Mouse (Mus musculus) C3H10T1/2 (cell line): Measurements from ENCODE around the gene Timm50. TPM values are rescaled to one million over a fixed set of nuclear protein-coding genes. Genes with fewer than 3 reads are reported as not detected.

Source experiments
- polyA plus RNA-seq, 2 experiments: library from polyadenylated mRNA; unstranded; fragments of >200 nt; fragmentation: generic; extraction: Trizol; gene quantifications; one replicate each; pipeline ENCODE4 v1.2.1; 2012; ENCODE audit warnings: missing spikeins in 2 of 2

Timm50 gene
- 100 to 1,000 TPM in 1 of 2 experiments, 10 to 100 TPM in 1; 52.9 to 176 TPM for polyA plus RNA-seq

DNA sequence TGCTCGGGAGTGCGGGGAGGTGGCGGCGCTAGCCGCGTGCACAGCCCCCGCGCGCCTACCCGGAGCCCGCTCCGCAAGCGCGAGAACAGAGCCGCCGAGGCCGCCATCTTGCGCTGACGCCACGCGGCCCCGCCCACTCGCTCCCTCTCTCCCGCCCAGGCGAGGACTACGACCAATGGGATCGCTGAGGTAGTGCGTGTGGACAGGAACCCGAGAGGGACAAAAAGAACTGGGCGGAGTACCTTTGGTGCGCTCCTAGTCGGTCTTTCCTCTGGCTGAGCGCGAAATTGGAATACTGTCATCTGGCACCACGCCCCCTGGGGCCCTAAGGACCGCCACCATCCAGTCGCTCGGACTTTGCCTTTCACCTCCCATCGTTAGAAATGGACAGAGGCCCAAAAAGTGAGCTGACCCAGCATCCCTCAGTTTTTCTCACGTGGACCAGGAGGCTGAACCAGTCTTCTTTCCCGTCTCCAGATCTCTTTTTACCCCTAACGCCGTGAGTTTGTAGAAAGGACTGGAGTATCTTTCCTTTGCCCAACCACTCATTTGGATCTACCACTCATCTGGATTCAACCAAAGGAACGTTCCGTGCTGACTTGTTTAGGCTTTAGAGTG, at the start of gene Timm50:
Timm50 (minus strand) TSS at position 147 of the 618 bp plus-strand sequence.

GRCm38 (mm10) chr7:28350155-28350883, 38.4 kb upstream of the Timm50 start, which contains the start of gene Rps16:
TSS of gene Rps16 (plus strand) at chr7:28350652.

DNA sequence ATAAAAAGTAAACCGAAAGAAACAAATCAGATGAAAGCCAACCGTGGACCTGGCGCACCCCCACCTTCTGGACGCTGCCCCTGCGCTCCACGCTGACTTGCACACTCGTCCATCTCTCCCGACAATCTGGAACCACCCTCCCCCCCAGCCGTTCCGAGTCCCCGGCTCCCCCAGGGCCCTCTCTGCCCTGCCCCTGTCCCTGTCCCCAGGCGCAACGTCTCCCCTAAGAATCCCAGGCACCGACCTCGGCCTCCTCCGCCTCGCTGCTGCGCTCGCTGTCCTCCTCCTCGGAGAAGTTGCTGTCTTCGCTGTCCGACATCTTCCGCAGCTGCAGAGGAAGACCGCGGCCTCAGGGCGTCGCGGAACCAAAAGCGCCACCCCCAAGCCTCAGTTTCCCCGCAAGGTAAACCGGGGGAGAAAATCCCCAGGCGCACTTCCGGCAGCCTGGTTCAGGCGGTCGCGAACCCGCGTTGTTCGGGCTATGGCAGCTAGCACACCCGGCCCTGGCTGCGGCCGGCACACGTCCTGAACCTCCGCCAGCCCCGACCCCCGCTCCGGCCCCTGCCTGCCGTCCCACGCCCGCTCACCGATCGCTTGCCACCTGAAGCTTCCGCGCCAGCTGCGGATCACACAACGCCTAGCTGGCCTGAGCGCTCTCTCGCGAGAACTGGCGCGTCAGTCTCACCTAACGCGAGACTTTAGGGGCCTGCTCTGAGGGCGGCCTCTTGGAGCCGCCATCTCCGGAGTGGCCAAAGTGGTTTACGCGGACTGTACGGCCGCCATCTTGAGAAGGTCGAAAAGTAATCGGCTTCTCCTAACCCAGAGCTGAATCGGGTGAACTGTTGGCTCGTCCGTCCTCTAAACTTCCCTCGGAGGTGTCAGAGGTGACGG, 26.5 kb upstream of the Timm50 start, which contains the start of gene Supt5:
Supt5 (minus strand) TSS at position 639 of the 891 bp plus-strand sequence.

GRCm38 (mm10) chr7:28301616-28302433, 10.0 kb downstream of the Timm50 start, which contains the start of gene Dll3:
TSS of gene Dll3 (minus strand) at chr7:28302238.

GRCm38 (mm10) chr7:28290638-28291590, 21.0 kb downstream of the Timm50 start, which contains the start of gene Selenov:
TSS of gene Selenov (minus strand) at chr7:28291186.

DNA sequence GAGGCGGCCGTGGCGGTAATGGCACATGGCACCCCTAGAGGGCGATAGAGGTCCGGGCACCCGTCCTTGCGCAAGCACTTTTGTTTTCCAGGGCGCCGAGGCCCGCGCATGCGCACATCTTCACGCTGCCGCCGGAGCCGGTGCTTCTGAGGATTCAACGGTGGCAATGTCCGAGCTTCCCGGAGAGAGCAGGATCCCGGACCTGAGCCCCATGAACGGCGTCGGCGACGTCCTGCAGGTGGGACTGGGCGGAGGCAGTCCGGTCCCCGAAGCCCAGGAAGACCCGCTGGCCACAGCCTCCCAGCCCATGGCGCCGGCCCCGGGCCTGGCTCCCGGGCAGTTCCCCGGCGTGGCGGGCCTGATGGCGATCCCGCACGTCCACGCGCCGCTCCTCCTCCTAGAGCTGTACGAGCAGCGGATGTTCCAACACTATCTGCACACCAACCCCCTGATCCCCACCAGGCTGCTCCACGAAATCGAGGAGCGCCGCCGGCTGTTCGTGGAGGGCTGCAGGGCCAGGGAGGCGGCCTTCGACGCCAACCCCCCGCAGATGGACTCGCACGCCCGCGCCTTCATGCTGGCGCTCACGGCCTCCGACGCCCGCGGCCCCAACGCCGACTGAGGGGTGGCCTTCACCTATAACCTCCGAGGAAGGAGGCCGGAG, 34.1 kb downstream of the Timm50 start, which contains the start of gene Eid2b:
Eid2b (plus strand) TSS at position 125 of the 664 bp plus-strand sequence.

GRCm38 (mm10) chr7:28267129-28268041, 44.5 kb downstream of the Timm50 start, which contains the start of gene Eid2:
TSS of gene Eid2 (plus strand) at chr7:28267881.

Other genes starting within 250 kb of the Timm50 start
- under 1 TPM in 1 of 2 experiments, not detected in 1; 0.02 TPM for gene Fcgbp, start 240.8 kb downstream of the Timm50 start, polyA plus RNA-seq
- 1 to 10 TPM in 1 of 2 experiments, under 1 TPM in 1; 0.07 to 1.5 TPM for gene 9530053A07Rik, start 182.6 kb downstream of the Timm50 start, polyA plus RNA-seq
- gene Fbl, start 142.4 kb downstream of the Timm50 start, polyA plus RNA-seq = 100 to 1,000 TPM in 1 of 2 experiments, 10 to 100 TPM in 1; 97.0 to 392 TPM
- 10 to 100 TPM in 1 of 2 experiments, 1 to 10 TPM in 1; 6.2 to 27.4 TPM for gene Dyrk1b, start 132.6 kb downstream of the Timm50 start, polyA plus RNA-seq
- 10 to 100 TPM in 1 of 2 experiments, 1 to 10 TPM in 1; 6.7 to 11.4 TPM for gene Eid2, start 44.2 kb downstream of the Timm50 start, polyA plus RNA-seq
- gene Eid2b, start 34.3 kb downstream of the Timm50 start, polyA plus RNA-seq = 1 to 10 TPM; 1.6 to 7.0 TPM
- not detected for gene Selenov, start 20.9 kb downstream of the Timm50 start, polyA plus RNA-seq
- gene Dll3, start 9.8 kb downstream of the Timm50 start, polyA plus RNA-seq = under 1 TPM in 1 of 2 experiments, not detected in 1; 0.02 TPM
- gene Supt5, start 26.7 kb upstream of the Timm50 start, polyA plus RNA-seq = 100 to 1,000 TPM in 1 of 2 experiments, 10 to 100 TPM in 1; 59.3 to 103 TPM
- over 10,000 TPM in 1 of 2 experiments, 1,000 to 10,000 TPM in 1; 5,175 to 11,723 TPM for gene Rps16, start 38.6 kb upstream of the Timm50 start, polyA plus RNA-seq
- gene Plekhg2, start 60.5 kb upstream of the Timm50 start, polyA plus RNA-seq = 10 to 100 TPM in 1 of 2 experiments, 1 to 10 TPM in 1; 7.3 to 36.1 TPM
- gene Zfp36, start 68.2 kb upstream of the Timm50 start, polyA plus RNA-seq = 10 to 100 TPM in 1 of 2 experiments, 1 to 10 TPM in 1; 3.3 to 11.2 TPM
- gene Med29, start 80.6 kb upstream of the Timm50 start, polyA plus RNA-seq = 10 to 100 TPM; 42.7 to 61.9 TPM
- 10 to 100 TPM; 14.8 to 40.0 TPM for gene Paf1, start 80.9 kb upstream of the Timm50 start, polyA plus RNA-seq
- under 1 TPM; 0.14 to 0.22 TPM for gene Gmfg, start 125.4 kb upstream of the Timm50 start, polyA plus RNA-seq
- under 1 TPM; 0.01 to 0.11 TPM for gene Lrfn1, start 139.9 kb upstream of the Timm50 start, polyA plus RNA-seq
- not detected for gene Ifnl2, start 198.4 kb upstream of the Timm50 start, polyA plus RNA-seq
- gene Ifnl3, start 210.8 kb upstream of the Timm50 start, polyA plus RNA-seq = not detected
- not detected for gene Sycn, start 228.8 kb upstream of the Timm50 start, polyA plus RNA-seq
- gene Nccrp1, start 235.2 kb upstream of the Timm50 start, polyA plus RNA-seq = not detected